Mouse (Mus musculus): ENCODE data around the gene Gspt2. TPM values are rescaled to one million over a fixed set of nuclear protein-coding genes. Genes with fewer than 3 reads are reported as not detected.

Gene Gspt2
- polyA plus RNA-seq, 1 experiment from 2014 or later, result 6.6 TPM

Other genes starting within 250 kb of the Gspt2 start
- 745 and 750 TPM in 2 replicates for gene Maged1, start 93.9 kb upstream of the Gspt2 start, polyA plus RNA-seq (2015; fragmentation: Nextera tagmentation; extraction: Ambion mirVana)
- gene Zxdb, start 88.5 kb downstream of the Gspt2 start, polyA plus RNA-seq (2015; fragmentation: Nextera tagmentation; extraction: Ambion mirVana), result 1.4 and 2.0 TPM in 2 replicates